Mouse (Mus musculus) forebrain, postnatal 0 days (tissue): ENCODE data around the gene Serpina3a. TPM values are rescaled to one million over a fixed set of nuclear protein-coding genes. Genes with fewer than 3 reads are reported as not detected.
"Not testable (repeated sequence)": the region's sequence is repeated elsewhere in the genome, so short reads cannot be mapped to it uniquely, and the experiment has no call there.

Source experiments
- ATAC-seq: fragments of 200-750 bp; cut with Nextera tagmentation; 2 replicates; pipeline ENCODE4 v1.8.0; 2017; ENCODE audit warnings: mild to moderate bottlenecking, moderate library complexity
- DNase-seq: peaks from one replicate; pipeline ENCODE4 v3.0.0-alpha.2; 2015
- H3K27ac ChIP-seq: fragments of 300-500 bp; sonication (generic); 2 replicates; pipeline ENCODE4 v1.5.1; 2014; ENCODE audit warnings: low read depth, mild to moderate bottlenecking, antibody characterized with exemption, low read length, moderate library complexity, mixed read lengths
- H3K27me3 ChIP-seq: fragments of 300-500 bp; sonication (generic); 2 replicates; pipeline ENCODE4 v1.6.1; 2014; ENCODE audit warnings: mild to moderate bottlenecking, low read length, mixed read lengths; ENCODE audit not compliant: insufficient read depth
- H3K36me3 ChIP-seq: fragments of 300-500 bp; sonication (generic); 2 replicates; pipeline ENCODE4 v1.6.1; 2014; ENCODE audit warnings: mild to moderate bottlenecking, moderate library complexity; ENCODE audit not compliant: insufficient read depth
- H3K4me1 ChIP-seq: fragments of 300-500 bp; sonication (generic); 2 replicates; pipeline ENCODE4 v1.6.1; 2014; ENCODE audit warnings: antibody characterized with exemption; ENCODE audit not compliant: insufficient read depth
- H3K4me2 ChIP-seq: fragments of 300-500 bp; sonication (generic); 2 replicates; pipeline ENCODE4 v1.6.1; 2014; ENCODE audit warnings: low read depth, mild to moderate bottlenecking, moderate library complexity
- H3K4me3 ChIP-seq: fragments of 300-500 bp; sonication (generic); 2 replicates; pipeline ENCODE4 v1.5.1; 2014; ENCODE audit warnings: low read depth, low read length, mixed read lengths
- H3K9ac ChIP-seq: fragments of 300-500 bp; sonication (generic); 2 replicates; pipeline ENCODE4 v1.6.1; 2014; ENCODE audit warnings: mild to moderate bottlenecking
- H3K9me3 ChIP-seq: fragments of 300-500 bp; sonication (generic); 2 replicates; pipeline ENCODE4 v1.6.1; 2016; ENCODE audit warnings: low read length
- CTCF ChIP-seq: sonication (generic); IDR thresholded peaks from 2 replicates; pipeline ENCODE4 v1.5.1; 2016; ENCODE audit warnings: antibody characterized with exemption, control low read depth, low read depth
- WGBS: fragments of 180-500 bp; shearing (Covaris S2); extraction: QIAGEN DNeasy Blood & Tissue Kit; methylation state at CpG from one replicate; pipeline ENCODE4 v1.1.7; 2014; 5-methylcytosine and 5-hydroxymethylcytosine counted together
- polyA plus RNA-seq: library from polyadenylated mRNA; unstranded; fragments of >200 nt; fragmentation: Nextera tagmentation; extraction: Ambion mirVana; gene quantifications from 2 replicates; pipeline ENCODE4 v1.2.1, GENCODE M21; 2015
- total RNA-seq: library from RNA; depleted of rRNA; stranded (reverse); fragments of >200 nt; gene quantifications from 2 replicates; pipeline ENCODE4 v1.2.3, GENCODE M21; 2014; rRNA removed

The Serpina3a gene
- total RNA-seq (not detected in 2 replicates), polyA plus RNA-seq (not detected in 2 replicates)

GRCm38 (mm10) chr12:104112333-104112732 lies at the start of gene Serpina3a:
TSS of gene Serpina3a (plus strand) at chr12:104112724.
- H3K4me3 ChIP-seq, H3K4me2 ChIP-seq, H3K9ac ChIP-seq, H3K9me3 ChIP-seq, H3K36me3 ChIP-seq, ATAC-seq, H3K4me1 ChIP-seq, DNase-seq, H3K27ac ChIP-seq, H3K27me3 ChIP-seq: not testable (repeated sequence)
- 91% methylated on average over 11 of the region's 11 CpGs for WGBS

GRCm38 (mm10) chr12:104064532-104064931 lies 48.0 kb upstream of the Serpina3a start:
- no peaks in the 10 kb centered on the region for H3K4me1 ChIP-seq
- no peak for TF ChIP-seq CTCF
- H3K36me3 ChIP-seq: no peaks in the 10 kb centered on the region
- 49% methylated on average over 4 of the region's 4 CpGs for WGBS
- no peak overlapping the region for H3K9ac ChIP-seq
- no peak overlapping the region for H3K4me3 ChIP-seq
- no peak for DNase-seq
- no peak overlapping the region for H3K4me2 ChIP-seq
- no peaks in the 10 kb centered on the region for H3K27me3 ChIP-seq
- no peak for ATAC-seq
- no peak overlapping the region for H3K27ac ChIP-seq
- no peaks in the 10 kb centered on the region for H3K9me3 ChIP-seq

GRCm38 (mm10) chr12:104064996-104065395 lies 47.5 kb upstream of the Serpina3a start:
- H3K36me3 ChIP-seq: no peaks in the 10 kb centered on the region
- 69% methylated on average over 4 of the region's 4 CpGs for WGBS
- no peaks in the 10 kb centered on the region for H3K4me1 ChIP-seq
- ATAC-seq (no peak), DNase-seq (no peak)
- no peak overlapping the region for H3K4me2 ChIP-seq
- H3K27ac ChIP-seq: no peak overlapping the region
- no peaks in the 10 kb centered on the region for H3K27me3 ChIP-seq
- no peak for TF ChIP-seq CTCF
- no peak overlapping the region for H3K4me3 ChIP-seq
- H3K9me3 ChIP-seq: no peaks in the 10 kb centered on the region
- H3K9ac ChIP-seq: no peak overlapping the region

GRCm38 (mm10) chr12:104066241-104066640 lies 46.3 kb upstream of the Serpina3a start:
- TF ChIP-seq CTCF: peak; percentile 81
- no peaks in the 10 kb centered on the region for H3K4me1 ChIP-seq
- H3K36me3 ChIP-seq: no peaks in the 10 kb centered on the region
- no peak overlapping the region for H3K27ac ChIP-seq
- H3K27me3 ChIP-seq: no peaks in the 10 kb centered on the region
- ATAC-seq (0 out of 2 replicates have a peak, but pooled peaks have one; percentile 39), DNase-seq (peak; percentile 81)
- H3K4me2 ChIP-seq: no peak overlapping the region
- H3K4me3 ChIP-seq: no peak overlapping the region
- H3K9ac ChIP-seq: no peak overlapping the region
- 23% methylated on average over 8 of the region's 8 CpGs for WGBS
- no peaks in the 10 kb centered on the region for H3K9me3 ChIP-seq

GRCm38 (mm10) chr12:104067549-104067948 lies 45.0 kb upstream of the Serpina3a start:
- H3K9ac ChIP-seq: no peak overlapping the region
- peak; percentile 82 for ATAC-seq
- 11% methylated on average over 4 of the region's 4 CpGs for WGBS

GRCm38 (mm10) chr12:104069620-104070019 lies 42.9 kb upstream of the Serpina3a start:
- ATAC-seq: peak; percentile 60; the same call in 1 of the 2 replicates
- Histone ChIP-seq H3K4me1 (no peaks in the 10 kb centered on the region), H3K9me3 (no peaks in the 10 kb centered on the region), H3K27me3 (no peaks in the 10 kb centered on the region), H3K27ac (no peak overlapping the region), H3K4me2 (no peak overlapping the region), H3K36me3 (no peaks in the 10 kb centered on the region), H3K4me3 (no peak overlapping the region), H3K9ac (no peak overlapping the region)
- 10% methylated on average over 2 of the region's 2 CpGs for WGBS
- peak; percentile 84 for DNase-seq
- peak; percentile 81 for TF ChIP-seq CTCF

More at GRCm38 (mm10) chr12:104067549-104067948, 45.0 kb upstream of the Serpina3a start:
- Histone ChIP-seq H3K9me3 (no peaks in the 10 kb centered on the region), H3K27me3 (no peaks in the 10 kb centered on the region), H3K4me1 (no peaks in the 10 kb centered on the region), H3K4me2 (peak overlapping the region; percentile 29; the same call in 1 of the 2 replicates), H3K27ac (no peak overlapping the region), H3K4me3 (peak overlapping the region; percentile 17; the same call in 1 of the 2 replicates), H3K36me3 (no peaks in the 10 kb centered on the region)
- TF ChIP-seq CTCF: no peak
- peak; percentile 73 for DNase-seq

- H3K9ac ChIP-seq: no peak overlapping the region
- H3K27ac ChIP-seq: no peak overlapping the region
- TF ChIP-seq CTCF: no peak
- H3K4me3 ChIP-seq: no peak overlapping the region
- WGBS: 38% methylated on average over 1 of the region's 1 CpGs
- H3K4me1 ChIP-seq: no peaks in the 10 kb centered on the region
- H3K36me3 ChIP-seq: no peaks in the 10 kb centered on the region
- DNase-seq (no peak), ATAC-seq (no peak)
- no peak overlapping the region for H3K4me2 ChIP-seq
- no peaks in the 10 kb centered on the region for H3K9me3 ChIP-seq
- no peaks in the 10 kb centered on the region for H3K27me3 ChIP-seq
Measured at GRCm38 (mm10) chr12:104071708-104072107, 40.8 kb upstream of the Serpina3a start.
